Mouse (Mus musculus) limb, embryonic 14.5 days (tissue): ENCODE measurements at regions not wholly inside any gene's neighbourhood (a gene's known extent, or its start where the extent isn't known, plus 50 kb on each side); places are given as distances from the start of the nearest gene placed in this dataset.
A peak's percentile ranks its signal among the peaks of the same experiment; 100 is the strongest.

Experiments used
- ATAC-seq: fragments of 200-750 bp; cut with Nextera tagmentation; 2 replicates; pipeline ENCODE4 v1.8.0; 2017; ENCODE audit warnings: low read depth, moderate number of reproducible peaks, moderate TSS enrichment; ENCODE audit not compliant: low FRiP score
- DNase-seq: peaks from one replicate; pipeline ENCODE4 v3.0.0-alpha.2; 2015; ENCODE audit warnings: low spot score
- H3K27ac ChIP-seq: fragments of 300-500 bp; sonication (generic); replicated peaks from 2 replicates; pipeline ENCODE4 v1.5.1; 2014; ENCODE audit warnings: low read depth, mild to moderate bottlenecking, low read length, moderate library complexity, mixed read lengths
- H3K27me3 ChIP-seq: fragments of 300-500 bp; sonication (generic); 2 replicates; pipeline ENCODE4 v1.6.1; 2014; ENCODE audit warnings: low read length, mixed read lengths; ENCODE audit not compliant: control insufficient read depth, insufficient read depth
- H3K36me3 ChIP-seq: fragments of 300-500 bp; sonication (generic); 2 replicates; pipeline ENCODE4 v1.6.1; 2014; ENCODE audit warnings: mild to moderate bottlenecking, low read length, moderate library complexity, mixed read lengths; ENCODE audit not compliant: control insufficient read depth, insufficient read depth
- H3K4me1 ChIP-seq: fragments of 300-500 bp; sonication (generic); 2 replicates; pipeline ENCODE4 v1.6.1; 2014; ENCODE audit warnings: antibody characterized with exemption, low read length, mixed read lengths; ENCODE audit not compliant: control insufficient read depth, insufficient read depth
- H3K4me2 ChIP-seq: fragments of 300-500 bp; sonication (generic); replicated peaks from 2 replicates; pipeline ENCODE4 v1.6.1; 2014; ENCODE audit warnings: low read depth, mild to moderate bottlenecking, low read length, moderate library complexity; ENCODE audit not compliant: severe bottlenecking
- H3K4me3 ChIP-seq: fragments of 300-500 bp; sonication (generic); replicated peaks from 2 replicates; pipeline ENCODE4 v1.5.1; 2014; ENCODE audit warnings: low read length
- H3K9ac ChIP-seq: fragments of 300-500 bp; sonication (generic); 2 replicates; pipeline ENCODE4 v1.6.1; 2014; ENCODE audit warnings: mild to moderate bottlenecking, low read depth, low read length, moderate library complexity; ENCODE audit not compliant: severe bottlenecking
- H3K9me3 ChIP-seq: fragments of 300-500 bp; sonication (generic); 2 replicates; pipeline ENCODE4 v1.6.1; 2016; ENCODE audit warnings: low read length; ENCODE audit not compliant: control insufficient read depth
- POLR2A ChIP-seq: fragments of 200-500 bp; IDR thresholded peaks from 2 replicates; pipeline ENCODE4 v1.8.0; 2012; ENCODE audit warnings: inconsistent platforms, mild to moderate bottlenecking, moderate library complexity, borderline replicate concordance; ENCODE audit not compliant: insufficient read depth, insufficient read length; ENCODE audit errors: extremely low read depth
- WGBS: fragments of 180-500 bp; shearing (Covaris S2); extraction: QIAGEN DNeasy Blood & Tissue Kit; methylation state at CpG from one replicate; pipeline ENCODE4 v1.1.7; 2014; 5-methylcytosine and 5-hydroxymethylcytosine counted together

- H3K9me3 ChIP-seq = no peaks in the 10 kb centered on the region
- DNase-seq (no peak), ATAC-seq (no peak)
- no peak overlapping the region for H3K4me2 ChIP-seq
- no peak overlapping the region for H3K9ac ChIP-seq
- H3K36me3 ChIP-seq = no peaks in the 10 kb centered on the region
- TF ChIP-seq POLR2A = no peak
- H3K4me3 ChIP-seq = no peak overlapping the region
- no peak overlapping the region for H3K27ac ChIP-seq
- 85% methylated on average over 7 of the region's 7 CpGs for WGBS
- no peaks in the 10 kb centered on the region for H3K27me3 ChIP-seq
- H3K4me1 ChIP-seq = peaks cover 11% of the 10 kb centered on the region
Measured at GRCm38 (mm10) chr5:43358928-43359765, 126.2 kb downstream of the Cpeb2 start.

- Histone ChIP-seq H3K27ac (no peak overlapping the region), H3K9me3 (no peaks in the 10 kb centered on the region), H3K4me2 (no peak overlapping the region), H3K36me3 (no peaks in the 10 kb centered on the region), H3K9ac (no peak overlapping the region), H3K4me1 (0 out of 2 replicates have a peak, but pooled peaks cover 4% of the 10 kb centered on the region), H3K4me3 (no peak overlapping the region), H3K27me3 (no peaks in the 10 kb centered on the region)
- WGBS = 52% methylated on average over 3 of the region's 3 CpGs
- DNase-seq (peak; percentile 84), ATAC-seq (no peak)
- TF ChIP-seq POLR2A = no peak
Measured at GRCm38 (mm10) chr5:43360298-43360697, 127.3 kb downstream of the Cpeb2 start.

- no peaks in the 10 kb centered on the region for H3K9me3 ChIP-seq
- no peak overlapping the region for H3K4me3 ChIP-seq
- DNase-seq = no peak
- H3K27me3 ChIP-seq = no peaks in the 10 kb centered on the region
- H3K9ac ChIP-seq = no peak overlapping the region
- no peak overlapping the region for H3K27ac ChIP-seq
- no peak for TF ChIP-seq POLR2A
- 93% methylated on average over 1 of the region's 1 CpGs for WGBS
- H3K4me1 ChIP-seq = no peaks in the 10 kb centered on the region
- no peak for ATAC-seq
- H3K4me2 ChIP-seq = no peak overlapping the region
- no peaks in the 10 kb centered on the region for H3K36me3 ChIP-seq
Measured at GRCm38 (mm10) chr5:43361026-43361425, 128.1 kb downstream of the Cpeb2 start.

GRCm38 (mm10) chr5:43372385-43372784 is 139.4 kb downstream of the Cpeb2 start:
- no peaks in the 10 kb centered on the region for H3K4me1 ChIP-seq
- H3K4me3 ChIP-seq = no peak overlapping the region
- TF ChIP-seq POLR2A = no peak
- ATAC-seq (no peak), DNase-seq (no peak)
- 93% methylated on average over 1 of the region's 1 CpGs for WGBS
- H3K9me3 ChIP-seq = no peaks in the 10 kb centered on the region
- H3K27ac ChIP-seq = no peak overlapping the region
- no peaks in the 10 kb centered on the region for H3K27me3 ChIP-seq
- H3K36me3 ChIP-seq = no peaks in the 10 kb centered on the region
- H3K9ac ChIP-seq = no peak overlapping the region
- no peak overlapping the region for H3K4me2 ChIP-seq

- H3K9ac ChIP-seq = no peak overlapping the region
- no peaks in the 10 kb centered on the region for H3K36me3 ChIP-seq
- no peaks in the 10 kb centered on the region for H3K27me3 ChIP-seq
- H3K4me1 ChIP-seq = no peaks in the 10 kb centered on the region
- TF ChIP-seq POLR2A = no peak
- DNase-seq (peak; percentile 31), ATAC-seq (no peak)
- H3K27ac ChIP-seq = no peak overlapping the region
- no peaks in the 10 kb centered on the region for H3K9me3 ChIP-seq
- WGBS = 71% methylated on average over 3 of the region's 3 CpGs
- no peak overlapping the region for H3K4me2 ChIP-seq
- no peak overlapping the region for H3K4me3 ChIP-seq
Measured at GRCm38 (mm10) chr5:43384689-43385375, 130.5 kb upstream of the C1qtnf7 start.
